Comparison of ENCODE assay signal across 1 mouse cellular context in the genomic region with DNA sequence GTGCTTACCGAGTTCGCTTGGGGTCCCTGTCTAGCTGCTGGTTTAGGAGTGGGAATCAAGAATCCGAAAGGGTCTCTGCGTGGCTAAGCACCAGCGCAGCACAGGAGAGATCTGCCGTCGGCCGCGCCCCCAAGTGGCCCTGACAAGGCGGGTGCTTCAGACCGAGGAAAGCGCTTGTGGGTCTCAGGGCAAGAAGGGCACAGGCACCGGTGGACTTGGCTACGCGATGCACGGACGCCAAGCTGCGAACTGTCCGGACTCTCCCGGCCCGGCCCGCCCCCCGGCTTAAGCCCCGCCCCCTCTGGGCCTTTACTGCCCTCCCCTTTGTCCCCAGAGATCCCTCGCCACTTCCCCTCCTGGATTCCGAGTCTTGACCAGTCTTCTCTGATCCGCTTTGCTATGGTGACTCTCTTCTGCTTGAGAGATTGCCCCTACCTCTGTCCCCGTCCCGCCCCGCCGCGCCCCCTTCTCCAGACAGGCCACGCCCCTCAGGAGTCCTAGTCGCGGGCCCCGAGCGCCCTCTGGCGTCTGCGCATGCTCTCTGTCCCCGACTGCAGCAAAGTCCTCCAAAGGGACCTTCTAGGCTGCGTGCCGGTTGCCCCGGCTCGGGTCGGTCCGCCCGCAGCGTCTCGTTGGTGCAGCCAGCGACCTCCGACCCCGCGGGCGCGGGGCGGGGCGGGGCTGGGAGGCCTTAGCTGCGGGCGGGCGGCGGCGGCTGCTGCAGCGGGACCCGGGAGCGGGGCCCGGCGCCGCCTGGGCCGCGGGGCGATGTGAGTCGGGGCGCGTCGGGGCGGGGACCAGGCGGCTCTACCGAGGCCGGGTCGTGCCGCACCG.
TF ChIP-seq lines count a peak whose summit lies in the region.

A gene (minus strand): TSS at position 234 of the 834 bp plus-strand sequence.

TF ChIP-seq in MEL, 35 proteins besides CTCF, POLR2A, EP300 and RAD21 (continued from another document):
- TF ChIP-seq POLR2AphosphoS2 (IDR thresholded peaks at IDR 0.05; ENCODE audit: low read length) (no peak), USF2 (IDR thresholded peaks at IDR 0.05; ENCODE audit: borderline replicate concordance in 1 of 2, insufficient read depth in 1 of 2, low read depth in 1 of 2, low read length in 2 of 2) (no peak)
